Mouse (Mus musculus) midbrain, embryonic 16.5 days (tissue): ENCODE results near the gene Tlx3. TPM values are rescaled to one million over a fixed set of nuclear protein-coding genes. Genes with fewer than 3 reads are reported as not detected.
A peak's percentile ranks its signal among the peaks of the same experiment; 100 is the strongest.

ENCODE experiments used
- ATAC-seq: fragments of 200-750 bp; cut with Nextera tagmentation; 2 replicates; pipeline ENCODE4 v1.8.0; 2017; ENCODE audit warnings: moderate TSS enrichment
- H3K27ac ChIP-seq: fragments of 300-500 bp; sonication (generic); 2 replicates; pipeline ENCODE4 v1.5.1; 2014; ENCODE audit warnings: mild to moderate bottlenecking, low read length, mixed read lengths
- H3K27me3 ChIP-seq: fragments of 300-500 bp; sonication (generic); 2 replicates; pipeline ENCODE4 v1.6.1; 2014; ENCODE audit warnings: low read depth, low read length, mixed read lengths; ENCODE audit not compliant: control insufficient read depth, insufficient read depth
- H3K36me3 ChIP-seq: fragments of 300-500 bp; sonication (generic); 2 replicates; pipeline ENCODE4 v1.6.1; 2014; ENCODE audit warnings: mild to moderate bottlenecking, low read length, moderate library complexity, mixed read lengths; ENCODE audit not compliant: control insufficient read depth, insufficient read depth
- H3K4me1 ChIP-seq: fragments of 300-500 bp; sonication (generic); 2 replicates; pipeline ENCODE4 v1.6.1; 2014; ENCODE audit warnings: mild to moderate bottlenecking, low read length, mixed read lengths; ENCODE audit not compliant: control insufficient read depth, insufficient read depth
- H3K4me2 ChIP-seq: fragments of 300-500 bp; sonication (generic); 2 replicates; pipeline ENCODE4 v1.6.1; 2014; ENCODE audit warnings: mild to moderate bottlenecking, low read length, mixed read lengths
- H3K4me3 ChIP-seq: fragments of 300-500 bp; sonication (generic); 2 replicates; pipeline ENCODE4 v1.5.1; 2014; ENCODE audit warnings: low read depth, mild to moderate bottlenecking, low read length, moderate library complexity, mixed read lengths
- H3K9ac ChIP-seq: fragments of 300-500 bp; sonication (generic); 2 replicates; pipeline ENCODE4 v1.6.1; 2014; ENCODE audit warnings: low read depth, low read length, mixed read lengths
- H3K9me3 ChIP-seq: fragments of 300-500 bp; sonication (generic); replicated peaks from 2 replicates; pipeline ENCODE4 v1.6.1; 2014; ENCODE audit warnings: mild to moderate bottlenecking, low read length, mixed read lengths; ENCODE audit not compliant: control insufficient read depth, poor library complexity, severe bottlenecking
- WGBS: fragments of 180-500 bp; shearing (Covaris S2); extraction: QIAGEN DNeasy Blood & Tissue Kit; methylation state at CpG from one replicate; pipeline ENCODE4 v1.1.7; 2014; 5-methylcytosine and 5-hydroxymethylcytosine counted together
- polyA plus RNA-seq: library from polyadenylated mRNA; unstranded; fragments of >200 nt; fragmentation: Nextera tagmentation; extraction: Ambion mirVana; gene quantifications from 2 replicates; pipeline ENCODE4 v1.2.1, GENCODE M21; 2015

Tlx3 gene
- polyA plus RNA-seq, 1 experiment from 2014 or later = 0.85 TPM

GRCm38 (mm10) chr11:33199906-33200763, 3.3 kb downstream of the Tlx3 start:
- no peak overlapping the region for H3K9ac ChIP-seq
- H3K4me1 ChIP-seq = peaks cover 2% of the 10 kb centered on the region; the same call in 1 of the 2 replicates

GRCm38 (mm10) chr11:33199117-33199514, 4.3 kb downstream of the Tlx3 start:
- Histone ChIP-seq H3K4me3 (no peak overlapping the region), H3K4me1 (peaks cover 2% of the 10 kb centered on the region; the same call in 1 of the 2 replicates), H3K9me3 (peaks cover 3% of the 10 kb centered on the region; the same call in 1 of the 2 replicates), H3K36me3 (no peaks in the 10 kb centered on the region), H3K9ac (no peak overlapping the region), H3K27me3 (peaks cover 42% of the 10 kb centered on the region), H3K27ac (no peak overlapping the region), H3K4me2 (no peak overlapping the region)
- WGBS = 2% methylated on average over 15 of the region's 15 CpGs
- no peak for ATAC-seq

More at GRCm38 (mm10) chr11:33199906-33200763, 3.3 kb downstream of the Tlx3 start:
- no peak overlapping the region for H3K27ac ChIP-seq
- peaks cover 42% of the 10 kb centered on the region for H3K27me3 ChIP-seq
- H3K36me3 ChIP-seq = no peaks in the 10 kb centered on the region
- under 1% methylated on average over 45 of the region's 45 CpGs for WGBS
- no peak for ATAC-seq
- peaks cover 3% of the 10 kb centered on the region; the same call in 1 of the 2 replicates for H3K9me3 ChIP-seq
- no peak overlapping the region for H3K4me3 ChIP-seq
- peak overlapping the region; percentile 5; the same call in 1 of the 2 replicates for H3K4me2 ChIP-seq

GRCm38 (mm10) chr11:33198351-33199116, 4.9 kb downstream of the Tlx3 start:
- Histone ChIP-seq H3K27ac (no peak overlapping the region), H3K4me3 (no peak overlapping the region), H3K4me1 (peaks cover 2% of the 10 kb centered on the region; the same call in 1 of the 2 replicates), H3K27me3 (peaks cover 46% of the 10 kb centered on the region), H3K9me3 (peaks cover 3% of the 10 kb centered on the region; the same call in 1 of the 2 replicates), H3K9ac (no peak overlapping the region), H3K4me2 (no peak overlapping the region), H3K36me3 (no peaks in the 10 kb centered on the region)
- 15% methylated on average over 22 of the region's 22 CpGs for WGBS
- ATAC-seq = no peak

- Histone ChIP-seq H3K27me3 (peaks cover 53% of the 10 kb centered on the region), H3K36me3 (no peaks in the 10 kb centered on the region), H3K9ac (no peak overlapping the region), H3K4me1 (no peaks in the 10 kb centered on the region), H3K4me2 (no peak overlapping the region), H3K27ac (no peak overlapping the region), H3K4me3 (no peak overlapping the region), H3K9me3 (peaks cover 3% of the 10 kb centered on the region; the same call in 1 of the 2 replicates)
- 11% methylated on average over 15 of the region's 15 CpGs for WGBS
- ATAC-seq = no peak
These were observed 5.7 kb downstream of the Tlx3 start for GRCm38 (mm10) chr11:33197673-33198072.

GRCm38 (mm10) chr11:33197133-33197514, 6.3 kb downstream of the Tlx3 start:
- Histone ChIP-seq H3K9me3 (peaks cover 3% of the 10 kb centered on the region; the same call in 1 of the 2 replicates), H3K4me3 (no peak overlapping the region), H3K27ac (no peak overlapping the region), H3K9ac (no peak overlapping the region), H3K36me3 (no peaks in the 10 kb centered on the region), H3K27me3 (peaks cover 49% of the 10 kb centered on the region), H3K4me2 (no peak overlapping the region), H3K4me1 (no peaks in the 10 kb centered on the region)
- WGBS = 20% methylated on average over 13 of the region's 13 CpGs
- ATAC-seq = no peak

GRCm38 (mm10) chr11:33196447-33197132, 6.8 kb downstream of the Tlx3 start:
- ATAC-seq = no peak
- Histone ChIP-seq H3K9ac (no peak overlapping the region), H3K9me3 (peaks cover 3% of the 10 kb centered on the region; the same call in 1 of the 2 replicates), H3K4me2 (no peak overlapping the region), H3K4me1 (no peaks in the 10 kb centered on the region), H3K36me3 (no peaks in the 10 kb centered on the region), H3K27ac (no peak overlapping the region), H3K4me3 (no peak overlapping the region), H3K27me3 (peaks cover 50% of the 10 kb centered on the region)
- 7% methylated on average over 24 of the region's 24 CpGs for WGBS

- Histone ChIP-seq H3K4me1 (no peaks in the 10 kb centered on the region), H3K27me3 (peaks cover 57% of the 10 kb centered on the region), H3K9ac (no peak overlapping the region), H3K27ac (no peak overlapping the region), H3K4me3 (no peak overlapping the region), H3K36me3 (no peaks in the 10 kb centered on the region), H3K4me2 (no peak overlapping the region), H3K9me3 (peaks cover 3% of the 10 kb centered on the region; the same call in 1 of the 2 replicates)
- 2% methylated on average over 25 of the region's 25 CpGs for WGBS
- ATAC-seq = no peak
These were observed 7.6 kb downstream of the Tlx3 start for GRCm38 (mm10) chr11:33195531-33196446.

- 14% methylated on average over 7 of the region's 7 CpGs for WGBS
- Histone ChIP-seq H3K4me3 (no peak overlapping the region), H3K27me3 (peaks cover 57% of the 10 kb centered on the region), H3K27ac (no peak overlapping the region), H3K9me3 (peaks cover 3% of the 10 kb centered on the region; the same call in 1 of the 2 replicates), H3K4me2 (no peak overlapping the region), H3K36me3 (no peaks in the 10 kb centered on the region), H3K4me1 (no peaks in the 10 kb centered on the region), H3K9ac (no peak overlapping the region)
- ATAC-seq = no peak
These were observed 8.3 kb downstream of the Tlx3 start for GRCm38 (mm10) chr11:33195061-33195460.
